Mouse (Mus musculus) liver, embryonic 14 days (tissue): Measurements from ENCODE around the gene Cmtm1. TPM values are rescaled to one million over a fixed set of nuclear protein-coding genes. Genes with fewer than 3 reads are reported as not detected.

Source experiments
- polyA plus RNA-seq: library from polyadenylated mRNA; depleted of rRNA; stranded (reverse); fragments of >200 nt; gene quantifications from 2 replicates; pipeline ENCODE4 v1.2.3, GENCODE M21; 2012; rRNA removed

The Cmtm1 gene
- polyA plus RNA-seq, result not detected in 2 replicates

GRCm38 (mm10) chr8:104309441-104310155 lies at the start of gene Cmtm1, which contains the start of gene Gm45711:
Gene Cmtm1 (minus strand): TSS chr8:104310145.
Gene Gm45711 (minus strand): TSS chr8:104310081.

DNA sequence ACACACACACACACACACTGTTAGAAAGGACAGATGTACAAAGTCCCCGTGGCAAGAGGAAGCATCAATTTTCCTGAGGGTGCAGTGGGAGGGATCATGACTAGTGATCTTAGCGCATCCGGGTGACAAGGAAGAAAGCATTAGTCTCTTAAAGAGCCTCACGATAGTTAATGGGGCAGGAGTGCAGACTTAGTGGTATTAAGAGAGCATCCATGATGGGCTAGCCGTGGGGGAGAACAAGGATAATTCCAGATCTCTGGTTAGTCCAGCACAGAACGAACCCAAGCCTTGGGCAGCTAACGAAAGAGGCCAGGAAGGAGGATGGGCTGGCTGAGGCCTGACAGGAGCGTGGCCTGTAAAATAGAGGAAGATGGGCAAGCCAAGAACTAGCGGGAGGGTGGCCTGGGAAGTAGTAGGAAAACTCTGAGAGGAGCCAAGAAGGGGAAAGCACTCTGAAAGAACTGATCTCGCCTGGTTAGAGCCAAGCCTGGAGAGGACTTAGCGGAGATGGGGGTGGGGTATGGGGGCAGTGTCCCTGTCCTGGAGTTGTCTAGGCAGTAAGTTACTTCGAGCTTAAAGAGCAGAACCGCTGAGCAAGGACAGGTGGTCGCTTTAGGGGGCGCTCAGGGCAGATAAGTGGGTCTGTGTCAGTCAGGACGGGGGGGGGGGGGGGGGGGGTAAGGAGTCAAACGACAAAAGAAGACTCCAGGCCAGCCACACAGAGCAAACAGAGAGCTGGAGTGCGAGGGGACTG lies 29.5 kb upstream of the Cmtm1 start, which contains the start of gene Cmtm3:
Gene Cmtm3, plus strand, starts transcription at position 182 of the 754 bp plus-strand sequence.

DNA sequence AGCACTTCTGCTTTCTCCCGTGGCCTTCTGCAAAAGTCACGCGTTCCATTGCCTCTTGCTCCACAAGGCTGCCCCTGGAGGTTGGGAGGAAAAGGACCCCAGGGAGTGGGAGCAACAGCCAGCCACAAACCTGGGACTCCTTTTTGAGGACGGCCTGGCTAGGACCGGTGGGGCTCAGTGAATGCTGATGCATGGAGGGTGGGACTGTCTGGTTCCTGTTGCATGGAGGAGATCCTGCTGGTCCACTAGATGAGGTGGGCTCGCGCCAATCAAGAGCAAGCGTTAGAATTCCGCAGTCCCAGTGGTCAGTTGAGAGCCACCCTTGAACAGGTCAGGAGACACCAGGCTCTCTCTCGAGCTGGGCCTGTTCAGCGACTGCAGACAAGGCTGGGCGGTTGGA lies 12.0 kb upstream of the Cmtm1 start, which contains the start of gene Cmtm2b:
Gene Cmtm2b, plus strand, starts transcription at position 301 of the 400 bp plus-strand sequence.

DNA sequence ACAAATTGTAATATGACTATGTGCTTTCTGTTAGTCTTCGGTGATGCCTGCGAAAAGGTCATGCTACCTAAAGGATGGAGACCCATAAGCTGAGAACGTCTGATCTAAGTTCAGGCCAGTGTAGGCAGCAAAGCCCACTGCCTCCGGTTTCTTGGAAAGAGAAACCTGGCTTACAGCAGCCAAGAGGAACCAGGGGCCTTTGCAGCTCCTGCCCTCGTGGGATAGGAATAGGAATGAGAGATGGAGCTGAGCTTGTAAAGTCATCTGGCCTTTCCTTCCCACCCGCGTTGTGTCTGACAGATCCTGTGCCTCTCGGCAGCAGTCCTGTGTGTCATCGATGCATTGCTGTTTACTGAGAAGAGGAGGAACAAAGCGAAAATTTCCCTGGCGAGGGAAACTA lies 11.3 kb upstream of the Cmtm1 start, which contains the start of gene Gm11020:
Gene Gm11020, plus strand, starts transcription at position 301 of the 400 bp plus-strand sequence.

DNA sequence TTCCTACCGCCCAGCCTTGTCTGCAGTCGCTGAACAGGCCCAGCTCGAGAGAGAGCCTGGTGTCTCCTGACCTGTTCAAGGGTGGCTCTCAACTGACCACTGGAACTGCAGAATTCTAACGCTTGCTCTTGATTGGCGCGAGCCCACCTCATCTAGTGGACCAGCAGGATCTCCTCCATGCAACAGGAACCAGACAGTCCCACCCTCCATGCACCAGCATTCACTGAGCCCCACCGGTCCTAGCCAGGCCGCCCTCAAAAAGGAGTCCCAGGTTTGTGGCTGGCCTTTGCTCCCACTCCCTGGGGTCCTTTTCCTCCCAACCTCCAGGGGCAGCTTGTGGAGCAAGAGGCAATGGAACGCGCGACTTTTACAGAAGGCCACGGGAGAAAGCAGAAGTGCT lies 16.9 kb downstream of the Cmtm1 start, which contains the start of gene Cmtm2a:
Gene Cmtm2a, minus strand, starts transcription at position 101 of the 400 bp plus-strand sequence.

GRCm38 (mm10) chr8:104250439-104251367 lies 59.2 kb downstream of the Cmtm1 start, which contains the start of gene Cklf:
Gene Cklf (plus strand): TSS chr8:104250861.

DNA sequence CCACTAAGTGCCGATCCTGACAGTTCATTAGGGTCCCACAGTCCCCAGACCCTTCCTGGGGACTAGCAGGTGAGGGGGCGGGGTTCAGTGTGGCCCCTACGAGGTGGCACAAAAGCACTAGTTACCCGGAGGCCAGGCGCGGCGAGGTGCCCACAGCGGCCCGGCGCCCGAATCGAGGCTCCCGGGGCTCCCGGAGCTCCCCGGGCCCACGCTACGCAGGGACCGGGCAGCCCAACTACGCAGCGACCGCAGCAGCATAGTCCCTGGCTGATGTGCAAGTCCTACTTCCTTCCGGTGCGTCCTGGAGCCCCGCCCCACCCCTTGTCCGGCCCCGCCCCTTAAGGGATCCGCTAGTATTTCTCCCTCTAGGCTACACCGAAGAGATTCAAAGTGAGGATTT lies 61.7 kb downstream of the Cmtm1 start, which contains the start of gene Tk2:
Gene Tk2, minus strand, starts transcription at position 283 of the 400 bp plus-strand sequence.

Other genes with a start within 250 kb of the Cmtm1 start
- gene Cdh5, start 208.5 kb downstream of the Cmtm1 start, polyA plus RNA-seq, result 11.1 and 12.2 TPM in 2 replicates
- 0.02 and 0.03 TPM in 2 replicates for gene Bean1, start 139.7 kb downstream of the Cmtm1 start, polyA plus RNA-seq
- gene Tk2, start 61.6 kb downstream of the Cmtm1 start, polyA plus RNA-seq, result 3.5 and 4.3 TPM in 2 replicates
- gene Cklf, start 59.3 kb downstream of the Cmtm1 start, polyA plus RNA-seq, result 12.9 and 13.1 TPM in 2 replicates
- not detected in 2 replicates for gene Cmtm2a, start 17.0 kb downstream of the Cmtm1 start, polyA plus RNA-seq
- gene Gm45711, start 64 bp downstream of the Cmtm1 start, polyA plus RNA-seq, result not detected in 2 replicates
- gene Gm11020, start 11.4 kb upstream of the Cmtm1 start, polyA plus RNA-seq, result not detected in 2 replicates
- not detected in 2 replicates for gene Cmtm2b, start 12.1 kb upstream of the Cmtm1 start, polyA plus RNA-seq
- gene Cmtm3, start 29.3 kb upstream of the Cmtm1 start, polyA plus RNA-seq, result 11.8 and 14.0 TPM in 2 replicates
- 1.7 and 2.1 TPM in 2 replicates for gene Cmtm4, start 85.7 kb upstream of the Cmtm1 start, polyA plus RNA-seq
- 10.9 and 11.0 TPM in 2 replicates for gene Dync1li2, start 132.9 kb upstream of the Cmtm1 start, polyA plus RNA-seq
- gene Terb1, start 199.8 kb upstream of the Cmtm1 start, polyA plus RNA-seq, result 0.01 and 0.02 TPM in 2 replicates
- 26.9 and 27.7 TPM in 2 replicates for gene Nae1, start 224.5 kb upstream of the Cmtm1 start, polyA plus RNA-seq
- 3.9 and 4.9 TPM in 2 replicates for gene Car7, start 224.5 kb upstream of the Cmtm1 start, polyA plus RNA-seq